8 mouse cellular contexts compared by ENCODE assay signal in the genomic region with DNA sequence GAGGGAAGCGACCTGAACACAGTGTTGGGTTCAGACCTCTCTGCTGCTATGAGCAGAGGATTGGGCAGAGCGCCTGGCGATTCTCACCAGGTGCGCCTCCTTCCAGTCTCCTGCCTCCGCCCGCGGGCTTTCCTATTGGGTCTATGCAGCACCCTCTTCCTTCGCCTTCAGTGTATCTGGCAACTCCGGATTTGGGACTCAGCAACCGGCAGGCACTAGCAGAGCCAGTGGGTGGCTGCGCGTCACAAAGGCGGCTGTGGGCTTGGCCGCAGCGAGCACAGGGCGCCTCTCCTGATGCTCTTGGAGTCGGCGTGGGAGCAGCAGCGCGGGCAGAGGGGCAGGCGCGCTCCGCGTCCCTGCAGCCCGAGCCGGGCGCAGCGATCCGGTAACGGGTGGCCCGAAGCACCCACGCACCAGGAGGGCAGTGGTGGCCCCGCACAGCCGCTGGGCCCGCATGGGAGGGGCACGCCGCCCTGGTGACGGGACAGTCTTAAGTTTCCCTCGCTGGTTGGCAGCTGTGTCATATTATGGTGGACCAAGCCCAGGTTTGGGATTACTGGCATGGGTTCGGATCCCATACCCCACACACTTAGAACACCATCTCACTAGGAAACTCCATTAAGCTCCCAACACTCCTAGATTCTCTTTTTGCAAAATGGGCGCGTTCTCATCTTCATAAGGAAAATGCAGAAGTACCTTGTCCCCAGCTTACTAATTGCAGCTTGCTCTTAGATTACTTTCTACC. TPM values are rescaled to one million over a fixed set of nuclear protein-coding genes. Genes with fewer than 3 reads are reported as not detected.
A peak's percentile ranks its signal among the peaks of the same experiment; 100 is the strongest.
DNase-seq lines count a peak whose midpoint lies in the region; ATAC-seq lines count a peak whose summit lies in the region.

Gene Fbxo39, plus strand, starts transcription at position 294 of the 745 bp plus-strand sequence.

- H3K9ac ChIP-seq in hindbrain, embryonic 11.5 days (ENCODE audit: low read depth, low read length) = peak within 1 kb of the TSS; percentile 36; the same call in 1 of the 2 replicates
- peak within 1 kb of the TSS; percentile 19 for H3K9ac ChIP-seq in midbrain, embryonic 13.5 days (replicated peaks)

- H3K27me3 ChIP-seq in hindbrain, embryonic 11.5 days (ENCODE audit: control insufficient read depth, insufficient read depth, low read length) = peaks cover 9% of the 10 kb centered on the region
- H3K27me3 ChIP-seq in midbrain, embryonic 13.5 days = peaks cover 28% of the 10 kb centered on the region

- H3K9me3 ChIP-seq in hindbrain, embryonic 11.5 days (ENCODE audit: control insufficient read depth, low read length) = no peaks in the 10 kb centered on the region
- no peaks in the 10 kb centered on the region for H3K9me3 ChIP-seq in midbrain, embryonic 13.5 days

- WGBS in hindbrain, embryonic 11.5 days = 14% methylated on average over 42 of the region's 42 CpGs
- 10% methylated on average over 42 of the region's 42 CpGs for WGBS in midbrain, embryonic 13.5 days

- no peaks in the 10 kb centered on the region for H3K4me1 ChIP-seq in hindbrain, embryonic 11.5 days (replicated peaks; ENCODE audit: control insufficient read depth, insufficient read depth, low read length)
- H3K4me1 ChIP-seq in midbrain, embryonic 13.5 days (replicated peaks) = peaks cover 3% of the 10 kb centered on the region; the same call in 1 of the 2 replicates

- peak within 1 kb of the TSS; percentile 48 for H3K4me2 ChIP-seq in hindbrain, embryonic 11.5 days (replicated peaks; ENCODE audit: low read depth, low read length)
- H3K4me2 ChIP-seq in midbrain, embryonic 13.5 days (replicated peaks) = peak within 1 kb of the TSS; percentile 54

- H3K36me3 ChIP-seq in hindbrain, embryonic 11.5 days (ENCODE audit: control insufficient read depth, insufficient read depth, low read length) = no peaks in the 10 kb centered on the region
- H3K36me3 ChIP-seq in midbrain, embryonic 13.5 days = no peaks in the 10 kb centered on the region

- DNase-seq in kidney, postnatal 4 days = peak; percentile 26 to 40
- no peak for DNase-seq in kidney, postnatal 25 days
- DNase-seq in embryo, embryonic 10.5 days (ENCODE audit: low spot score) = peak; percentile 10
- peak; percentile 30 for DNase-seq in hindbrain, embryonic 11.5 days (ENCODE audit: low spot score)
- DNase-seq in ovary, postnatal 14 days (ENCODE audit: low spot score) = no peak
- no peak for DNase-seq in cerebellum, postnatal 36 days
- no peak for DNase-seq in c-Kit-positive CD71-positive TER-119-positive erythroid progenitor cells, embryonic 14.5 days (ENCODE audit: low spot score)

- no peak for ATAC-seq in hindbrain, embryonic 11.5 days (ENCODE audit: low FRiP score)
- no peak for ATAC-seq in midbrain, embryonic 13.5 days

- H3K4me3 ChIP-seq in hindbrain, embryonic 11.5 days (ENCODE audit: low read depth, low read length) = peak within 1 kb of the TSS; percentile 25
- peak within 1 kb of the TSS; percentile 34 for H3K4me3 ChIP-seq in midbrain, embryonic 13.5 days (replicated peaks)

- H3K27ac ChIP-seq in hindbrain, embryonic 11.5 days (ENCODE audit: low read depth, low read length) = no peak within 1 kb of the TSS
- H3K27ac ChIP-seq in midbrain, embryonic 13.5 days = no peak within 1 kb of the TSS

RNA-seq across cellular contexts. Expression of gene Fbxo39, which starts in this region (rescaled TPM):
- polyA plus RNA-seq in hindbrain, embryonic 11.5 days (2014; fragmentation: Nextera tagmentation; extraction: Ambion mirVana) = not detected in 2 replicates
- polyA plus RNA-seq in midbrain, embryonic 13.5 days (2015; fragmentation: Nextera tagmentation; extraction: Ambion mirVana) = not detected in 2 replicates

Comparison
In these comparisons a context has a peak if more than half of its experiments do, and no peak if none do; other contexts are left out.
1. DNase-seq: peak in kidney, postnatal 4 days (2 of 2) and embryo, embryonic 10.5 days (single experiment); none in kidney, postnatal 25 days (0 of 2), ovary, postnatal 14 days (single experiment), cerebellum, postnatal 36 days (0 of 2) and c-Kit-positive CD71-positive TER-119-positive erythroid progenitor cells, embryonic 14.5 days (single experiment).
2. Peak in DNase-seq, H3K4me3 ChIP-seq, H3K9ac ChIP-seq and H3K4me2 ChIP-seq in hindbrain, embryonic 11.5 days; RNA of the gene not detected or under 1 TPM.